Mouse (Mus musculus) midbrain, embryonic 11.5 days (tissue): ENCODE results near the gene Lsamp. TPM values are rescaled to one million over a fixed set of nuclear protein-coding genes. Genes with fewer than 3 reads are reported as not detected.

Source experiments
- ATAC-seq: fragments of 200-750 bp; cut with Nextera tagmentation; 2 replicates; pipeline ENCODE4 v1.8.0; 2017; ENCODE audit warnings: moderate TSS enrichment, moderate library complexity; ENCODE audit not compliant: low FRiP score
- DNase-seq: peaks from one replicate; pipeline ENCODE4 v3.0.0; 2015; ENCODE audit warnings: low spot score; ENCODE audit errors: missing footprints
- H3K27ac ChIP-seq: fragments of 300-500 bp; sonication (generic); 2 replicates; pipeline ENCODE4 v1.5.1; 2014; ENCODE audit warnings: low read depth, low read length
- H3K27me3 ChIP-seq: fragments of 300-500 bp; sonication (generic); 2 replicates; pipeline ENCODE4 v1.6.1; 2014; ENCODE audit warnings: mild to moderate bottlenecking, low read length, moderate library complexity, mixed read lengths; ENCODE audit not compliant: control insufficient read depth, insufficient read depth
- H3K36me3 ChIP-seq: fragments of 300-500 bp; sonication (generic); 2 replicates; pipeline ENCODE4 v1.6.1; 2014; ENCODE audit warnings: mild to moderate bottlenecking, low read length, moderate library complexity, mixed read lengths; ENCODE audit not compliant: control insufficient read depth, insufficient read depth
- H3K4me1 ChIP-seq: fragments of 300-500 bp; sonication (generic); 2 replicates; pipeline ENCODE4 v1.6.1; 2014; ENCODE audit warnings: low read length; ENCODE audit not compliant: control insufficient read depth, insufficient read depth
- H3K4me2 ChIP-seq: fragments of 300-500 bp; sonication (generic); 2 replicates; pipeline ENCODE4 v1.6.1; 2014; ENCODE audit warnings: mild to moderate bottlenecking, moderate library complexity
- H3K4me3 ChIP-seq: fragments of 300-500 bp; sonication (generic); 2 replicates; pipeline ENCODE4 v1.5.1; 2014; ENCODE audit warnings: low read depth, low read length
- H3K9ac ChIP-seq: fragments of 300-500 bp; sonication (generic); 2 replicates; pipeline ENCODE4 v1.6.1; 2014; ENCODE audit warnings: low read length
- H3K9me3 ChIP-seq: fragments of 300-500 bp; sonication (generic); 2 replicates; pipeline ENCODE4 v1.6.1; 2016; ENCODE audit warnings: low read length; ENCODE audit not compliant: control insufficient read depth
- WGBS: fragments of 180-500 bp; shearing (Covaris S2); extraction: QIAGEN DNeasy Blood & Tissue Kit; methylation state at CpG from one replicate; pipeline ENCODE4 v1.1.7; 2014; 5-methylcytosine and 5-hydroxymethylcytosine counted together
- polyA plus RNA-seq: library from polyadenylated mRNA; unstranded; fragments of >200 nt; fragmentation: Nextera tagmentation; extraction: Ambion mirVana; gene quantifications from 2 replicates; pipeline ENCODE4 v1.2.1, GENCODE M21; 2014

Gene Lsamp
- polyA plus RNA-seq, 1 experiment from 2014 or later, result 13.0 TPM

DNA sequence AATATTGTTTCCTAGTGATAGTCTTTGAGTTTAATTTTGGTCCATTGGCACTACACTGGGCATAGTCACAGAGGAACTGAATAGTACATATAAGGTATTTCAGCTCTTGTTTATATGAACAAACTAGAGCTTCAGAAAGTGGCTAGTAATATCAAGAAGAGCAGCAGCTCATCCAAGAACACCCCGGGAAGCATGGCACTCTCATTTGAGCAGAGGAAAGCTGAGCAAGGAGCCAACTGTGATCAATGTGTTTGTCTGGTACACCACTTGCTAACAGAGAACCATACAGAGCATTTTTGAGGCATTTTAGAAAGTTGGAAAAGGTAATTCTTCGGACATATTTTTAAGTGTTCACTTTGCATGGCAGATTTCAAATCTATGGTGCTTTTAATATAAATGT, 1805.9 kb downstream of the Lsamp start:
- Histone ChIP-seq H3K4me2 (no peak overlapping the region), H3K9me3 (no peaks in the 10 kb centered on the region), H3K9ac (no peak overlapping the region), H3K36me3 (no peaks in the 10 kb centered on the region), H3K4me3 (no peak overlapping the region), H3K27ac (no peak overlapping the region), H3K27me3 (no peaks in the 10 kb centered on the region), H3K4me1 (no peaks in the 10 kb centered on the region)
- DNase-seq (no peak), ATAC-seq (no peak)
- 86% methylated on average over 2 of the region's 2 CpGs for WGBS

DNA sequence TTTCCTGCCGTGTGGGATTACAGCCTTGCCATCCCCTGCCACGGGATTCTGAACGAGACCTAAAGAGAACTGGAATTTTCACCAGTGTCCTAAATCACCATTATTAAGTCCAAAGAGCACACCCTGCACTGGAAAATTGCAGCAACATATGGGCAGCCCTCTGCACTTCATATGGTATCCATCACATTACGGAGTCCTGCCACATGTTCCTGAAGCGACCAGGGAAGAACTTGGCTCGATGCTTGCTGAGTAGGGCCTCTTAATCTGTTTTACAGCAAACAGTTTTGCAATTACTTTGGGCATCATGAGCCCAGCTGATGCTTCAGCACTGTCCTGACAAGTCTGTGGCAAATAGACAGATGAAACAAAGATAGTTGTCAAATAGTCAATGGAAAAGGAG, 1836.2 kb downstream of the Lsamp start:
- 85% methylated on average over 6 of the region's 6 CpGs for WGBS

DNA sequence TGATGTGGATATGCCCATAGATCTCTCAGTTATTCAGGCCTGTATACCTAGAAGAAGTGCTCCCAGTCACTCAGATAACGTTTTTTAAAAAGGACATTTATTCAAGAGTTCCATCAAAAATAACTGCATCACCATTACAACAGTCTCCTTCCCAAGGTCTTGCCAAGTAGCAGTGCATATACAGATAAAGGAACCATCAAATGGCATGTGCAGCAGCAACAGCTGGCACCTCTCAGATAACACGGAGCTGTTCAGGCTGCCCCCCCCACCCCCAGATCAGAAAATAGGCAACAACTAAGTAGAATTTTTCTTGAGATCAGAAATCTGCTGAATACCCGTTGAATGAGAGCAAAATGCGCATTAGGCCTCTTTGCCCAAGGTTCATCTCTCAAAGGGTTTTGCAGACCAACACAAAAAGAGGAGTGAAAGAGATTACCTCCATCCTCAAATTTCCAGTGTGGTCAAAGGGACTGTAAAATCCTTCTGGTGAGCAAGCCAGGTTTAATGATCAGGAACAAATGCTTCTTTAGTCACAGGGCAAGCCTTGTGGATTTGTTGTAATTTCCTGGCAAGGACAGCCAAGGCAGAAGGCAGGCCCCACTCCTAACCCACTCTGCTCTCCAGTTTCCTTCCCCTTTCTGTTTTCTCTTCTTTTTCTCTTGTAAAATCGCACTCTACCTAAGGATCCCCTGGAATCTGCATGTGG, 1842.9 kb downstream of the Lsamp start:
- Histone ChIP-seq H3K4me3 (no peak overlapping the region), H3K27ac (no peak overlapping the region), H3K36me3 (no peaks in the 10 kb centered on the region), H3K9ac (no peak overlapping the region), H3K4me2 (no peak overlapping the region), H3K9me3 (no peaks in the 10 kb centered on the region), H3K27me3 (no peaks in the 10 kb centered on the region), H3K4me1 (no peaks in the 10 kb centered on the region)
- WGBS, result 77% methylated on average over 5 of the region's 5 CpGs
- DNase-seq (no peak), ATAC-seq (no peak)

More for the DNA sequence above, 1836.2 kb downstream of the Lsamp start:
- DNase-seq (no peak), ATAC-seq (no peak)
- Histone ChIP-seq H3K4me1 (no peaks in the 10 kb centered on the region), H3K9me3 (no peaks in the 10 kb centered on the region), H3K27ac (no peak overlapping the region), H3K9ac (no peak overlapping the region), H3K36me3 (no peaks in the 10 kb centered on the region), H3K4me3 (no peak overlapping the region), H3K27me3 (no peaks in the 10 kb centered on the region), H3K4me2 (no peak overlapping the region)

DNA sequence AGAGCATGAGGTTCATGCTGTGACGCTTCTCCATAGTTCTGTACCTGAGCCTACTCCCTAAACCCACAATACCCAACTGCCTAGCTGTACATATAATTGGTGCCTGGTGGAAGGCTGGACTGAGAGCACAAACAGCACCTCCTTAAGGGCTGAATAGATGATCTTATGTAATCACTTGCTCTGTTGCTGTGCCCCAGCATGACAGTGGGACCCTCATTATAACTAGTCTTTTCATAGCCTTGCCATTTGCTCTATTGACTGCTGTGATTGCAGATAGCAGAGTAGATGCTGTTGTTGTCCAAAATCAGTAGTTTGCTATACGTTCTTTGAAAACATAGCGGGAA, 1843.4 kb downstream of the Lsamp start:
- Histone ChIP-seq H3K36me3 (no peaks in the 10 kb centered on the region), H3K9ac (no peak overlapping the region), H3K27me3 (no peaks in the 10 kb centered on the region), H3K9me3 (no peaks in the 10 kb centered on the region), H3K4me3 (no peak overlapping the region), H3K4me1 (no peaks in the 10 kb centered on the region), H3K4me2 (no peak overlapping the region), H3K27ac (no peak overlapping the region)
- DNase-seq, result no peak
- no peak for ATAC-seq
- 83% methylated on average over 3 of the region's 3 CpGs for WGBS

DNA sequence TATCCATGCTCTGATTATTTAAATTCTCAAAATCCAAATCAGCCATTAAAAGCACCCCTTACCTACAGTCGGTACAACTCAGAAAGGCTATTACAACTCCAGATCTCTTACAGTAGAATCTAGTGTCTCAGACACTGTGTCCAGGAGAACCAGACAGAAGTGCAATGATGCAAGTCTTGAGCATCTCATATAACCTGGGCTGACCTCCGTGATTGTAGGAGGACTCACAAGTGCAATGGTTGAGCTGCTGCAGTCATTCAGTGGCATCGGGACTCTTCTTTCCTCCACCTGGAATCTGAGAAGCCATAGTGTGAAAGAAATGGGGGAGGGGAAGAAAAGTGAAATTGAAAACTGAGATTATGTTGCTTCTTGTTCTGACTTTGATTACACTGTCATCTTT, 1850.5 kb downstream of the Lsamp start:
- Histone ChIP-seq H3K27me3 (no peaks in the 10 kb centered on the region), H3K9ac (no peak overlapping the region), H3K27ac (no peak overlapping the region), H3K4me1 (no peaks in the 10 kb centered on the region), H3K4me2 (no peak overlapping the region), H3K4me3 (no peak overlapping the region), H3K9me3 (no peaks in the 10 kb centered on the region), H3K36me3 (no peaks in the 10 kb centered on the region)
- no peak for DNase-seq
- 87% methylated on average over 3 of the region's 3 CpGs for WGBS
- ATAC-seq, result no peak

DNA sequence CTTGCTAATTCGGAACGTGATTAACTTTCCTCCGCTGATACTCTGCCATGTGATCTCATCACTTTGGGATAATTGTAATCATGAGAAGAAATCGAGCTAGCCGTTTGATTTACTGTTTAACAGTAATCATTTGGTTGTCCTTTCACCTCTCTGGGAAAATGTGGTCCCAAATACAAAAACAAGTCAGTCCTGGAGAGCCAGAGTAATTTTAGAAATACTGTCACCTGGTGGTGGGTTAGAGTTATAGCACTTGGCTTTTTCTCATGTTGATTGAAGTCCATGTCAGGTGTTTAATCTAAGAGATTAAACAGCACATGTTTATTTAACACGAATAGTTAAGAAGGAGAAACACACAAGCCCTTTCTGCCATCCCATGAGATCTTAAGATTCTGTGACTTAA, 1851.6 kb downstream of the Lsamp start:
- Histone ChIP-seq H3K4me1 (no peaks in the 10 kb centered on the region), H3K36me3 (no peaks in the 10 kb centered on the region), H3K27me3 (no peaks in the 10 kb centered on the region), H3K9me3 (no peaks in the 10 kb centered on the region), H3K27ac (no peak overlapping the region), H3K4me2 (no peak overlapping the region), H3K9ac (no peak overlapping the region), H3K4me3 (no peak overlapping the region)
- DNase-seq (peak; percentile 85), ATAC-seq (0 out of 2 replicates have a peak, but pooled peaks have one; percentile 55)
- WGBS, result 66% methylated on average over 6 of the region's 6 CpGs

DNA sequence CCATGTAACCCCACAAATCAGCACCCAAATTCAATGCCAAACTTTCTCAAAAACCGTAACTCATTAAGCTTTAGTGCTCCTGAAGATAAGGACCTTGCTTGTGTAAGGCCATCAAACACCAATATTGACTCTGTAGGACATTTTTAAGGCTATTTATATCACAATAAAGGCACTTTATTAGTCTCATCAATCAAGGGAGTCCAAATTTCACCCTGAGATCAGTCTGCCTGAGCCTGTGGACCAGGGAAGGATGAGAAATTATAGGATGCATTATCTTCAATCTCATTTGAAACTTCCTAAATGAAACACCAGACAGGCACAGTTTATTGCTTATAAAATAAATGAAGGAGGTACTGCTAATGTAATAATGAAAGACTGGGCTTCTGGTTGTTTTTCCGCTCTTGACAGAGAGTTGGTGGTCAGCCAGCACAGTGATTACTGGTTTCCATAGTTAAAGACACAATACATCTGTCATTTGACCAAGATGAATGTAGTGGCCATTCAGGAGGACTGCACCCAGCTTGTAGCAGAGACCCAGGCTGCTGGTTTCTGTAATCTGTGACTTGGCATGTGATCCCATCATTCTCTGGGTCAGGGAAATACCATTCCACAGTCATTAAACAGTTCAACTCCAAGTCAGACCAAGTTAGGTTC, 1855.7 kb downstream of the Lsamp start:
- no peak for ATAC-seq

DNA sequence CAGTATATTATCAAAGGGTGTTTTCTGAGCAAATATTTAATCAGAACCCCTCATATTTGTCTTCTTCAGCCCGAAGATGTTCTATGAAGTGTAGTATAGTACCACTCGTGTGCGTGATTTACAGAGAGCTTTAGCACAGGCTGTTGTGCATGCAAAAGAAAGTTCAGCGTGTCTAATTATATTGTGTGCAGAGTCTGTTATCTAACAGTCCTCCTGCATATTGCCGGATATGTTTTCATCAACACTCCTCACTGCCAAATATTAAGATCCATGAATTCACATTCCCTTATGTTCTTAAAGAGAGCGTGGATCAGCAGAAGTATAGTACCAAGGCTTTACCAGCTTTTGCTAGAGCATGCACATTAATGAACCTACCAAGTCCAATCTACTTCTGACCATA, 1862.7 kb downstream of the Lsamp start:
- H3K4me3 ChIP-seq, result no peak overlapping the region
- H3K9me3 ChIP-seq, result no peaks in the 10 kb centered on the region
- H3K27me3 ChIP-seq, result no peaks in the 10 kb centered on the region
- H3K9ac ChIP-seq, result no peak overlapping the region
- no peaks in the 10 kb centered on the region for H3K4me1 ChIP-seq
- no peak for DNase-seq
- WGBS, result 82% methylated on average over 6 of the region's 6 CpGs
- ATAC-seq, result no peak
- no peak overlapping the region for H3K27ac ChIP-seq
- H3K4me2 ChIP-seq, result no peak overlapping the region
- H3K36me3 ChIP-seq, result no peaks in the 10 kb centered on the region

More for the DNA sequence above, 1855.7 kb downstream of the Lsamp start:
- WGBS, result 91% methylated on average over 2 of the region's 2 CpGs
- H3K27ac ChIP-seq, result no peak overlapping the region
- no peaks in the 10 kb centered on the region for H3K9me3 ChIP-seq
- no peaks in the 10 kb centered on the region for H3K4me1 ChIP-seq
- no peak overlapping the region for H3K9ac ChIP-seq
- H3K4me2 ChIP-seq, result no peak overlapping the region
- no peak for DNase-seq
- no peaks in the 10 kb centered on the region for H3K27me3 ChIP-seq
- H3K4me3 ChIP-seq, result no peak overlapping the region
- H3K36me3 ChIP-seq, result no peaks in the 10 kb centered on the region

DNA sequence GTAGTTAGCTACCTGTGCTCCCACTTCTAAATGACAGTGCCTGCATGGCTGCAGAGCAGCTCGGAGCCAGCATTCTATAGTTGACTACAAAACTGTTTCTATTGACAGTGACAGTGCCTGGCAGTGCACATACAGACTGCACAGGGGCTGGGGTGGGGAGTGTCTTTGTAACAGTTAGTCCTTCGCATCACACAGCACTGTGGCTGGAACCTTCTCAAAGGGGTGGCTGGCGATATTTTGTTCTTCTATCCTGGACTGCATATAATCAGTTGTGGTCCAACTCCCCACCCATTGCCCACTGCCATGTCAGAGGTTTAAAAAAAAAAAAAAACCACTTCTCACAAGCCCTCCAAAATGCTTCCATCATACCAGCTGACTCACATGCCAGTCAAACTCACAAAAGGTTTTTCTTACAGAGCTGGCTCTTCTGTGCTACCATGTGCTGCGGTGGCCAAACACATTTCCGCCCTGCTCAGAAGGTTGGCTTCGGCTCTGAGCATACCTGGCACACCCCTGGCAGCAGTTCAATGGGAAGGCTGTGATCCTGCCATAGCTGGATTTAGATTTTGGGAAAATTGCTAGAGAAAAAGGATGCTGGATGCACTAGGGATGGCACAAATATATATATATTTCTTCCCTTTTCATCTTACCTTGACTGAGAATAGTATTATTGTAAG, 1887.9 kb downstream of the Lsamp start:
- Histone ChIP-seq H3K9ac (no peak overlapping the region), H3K4me1 (no peaks in the 10 kb centered on the region), H3K27me3 (no peaks in the 10 kb centered on the region), H3K27ac (no peak overlapping the region), H3K36me3 (no peaks in the 10 kb centered on the region), H3K4me3 (no peak overlapping the region), H3K9me3 (no peaks in the 10 kb centered on the region), H3K4me2 (no peak overlapping the region)
- DNase-seq (no peak), ATAC-seq (no peak)
- 88% methylated on average over 6 of the region's 6 CpGs for WGBS
